Mouse (Mus musculus) kidney, embryonic 16.5 days (tissue): ENCODE results near the gene Endog. TPM values are rescaled to one million over a fixed set of nuclear protein-coding genes. Genes with fewer than 3 reads are reported as not detected.

Experiments
- polyA plus RNA-seq: library from polyadenylated mRNA; unstranded; fragments of >200 nt; fragmentation: Nextera tagmentation; extraction: Ambion mirVana; gene quantifications from 2 replicates; pipeline ENCODE4 v1.2.1, GENCODE M21; 2015

Gene Endog
- polyA plus RNA-seq, 1 experiment from 2014 or later, result 22.8 TPM

Other genes with a start within 250 kb of the Endog start
- gene Gle1, start 236.1 kb upstream of the Endog start, polyA plus RNA-seq, result 63.9 and 67.6 TPM in 2 replicates
- gene Sptan1, start 205.9 kb upstream of the Endog start, polyA plus RNA-seq, result 102 and 109 TPM in 2 replicates
- gene Wdr34, start 122.6 kb upstream of the Endog start, polyA plus RNA-seq, result 42.5 and 44.1 TPM in 2 replicates
- gene Set, start 114.1 kb upstream of the Endog start, polyA plus RNA-seq, result 430 and 458 TPM in 2 replicates
- 13.5 and 15.9 TPM in 2 replicates for gene Pkn3, start 93.8 kb upstream of the Endog start, polyA plus RNA-seq
- gene Zdhhc12, start 77.8 kb upstream of the Endog start, polyA plus RNA-seq, result 41.6 and 42.6 TPM in 2 replicates
- 5.6 and 8.0 TPM in 2 replicates for gene Zer1, start 46.9 kb upstream of the Endog start, polyA plus RNA-seq
- gene Tbc1d13, start 37.7 kb upstream of the Endog start, polyA plus RNA-seq, result 8.2 and 12.3 TPM in 2 replicates
- 83.5 and 93.2 TPM in 2 replicates for gene Spout1, start 7.0 kb downstream of the Endog start, polyA plus RNA-seq
- gene Kyat1, start 34.4 kb downstream of the Endog start, polyA plus RNA-seq, result 12.0 and 13.4 TPM in 2 replicates
- gene Lrrc8a, start 66.2 kb downstream of the Endog start, polyA plus RNA-seq, result 43.8 and 46.2 TPM in 2 replicates
- 0.45 TPM in 2 replicates for gene Gm28035, start 69.1 kb downstream of the Endog start, polyA plus RNA-seq
- 15.8 and 16.0 TPM in 2 replicates for gene Phyhd1, start 94.7 kb downstream of the Endog start, polyA plus RNA-seq
- gene Gm28038, start 109.5 kb downstream of the Endog start, polyA plus RNA-seq, result not detected in 2 replicates
- gene Dolk, start 114.8 kb downstream of the Endog start, polyA plus RNA-seq, result 42.6 and 44.2 TPM in 2 replicates
- gene Nup188, start 114.9 kb downstream of the Endog start, polyA plus RNA-seq, result 37.6 and 47.9 TPM in 2 replicates
- 100 and 102 TPM in 2 replicates for gene Sh3glb2, start 187.8 kb downstream of the Endog start, polyA plus RNA-seq
- gene Miga2, start 192.7 kb downstream of the Endog start, polyA plus RNA-seq, result 32.0 and 34.9 TPM in 2 replicates
- gene Dolpp1, start 220.8 kb downstream of the Endog start, polyA plus RNA-seq, result 44.2 and 46.8 TPM in 2 replicates
- gene Crat, start 244.3 kb downstream of the Endog start, polyA plus RNA-seq, result 40.9 and 44.2 TPM in 2 replicates
- 184 and 191 TPM in 2 replicates for gene Ptpa, start 244.5 kb downstream of the Endog start, polyA plus RNA-seq